Mouse (Mus musculus) layer of hippocampus, adult 2 months (tissue): Measurements from ENCODE around the gene Fgf15. TPM values are rescaled to one million over a fixed set of nuclear protein-coding genes. Genes with fewer than 3 reads are reported as not detected.

ENCODE experiments used
- DNase-seq, 2 experiments: peaks; one replicate each; pipeline ENCODE4 v3.0.0; 2022; ENCODE audit warnings: low spot score in 2 of 2
- H3K27ac ChIP-seq: fragments of 200-600 bp; 2 replicates; pipeline ENCODE4 v1.8.1; 2022
- H3K4me3 ChIP-seq: fragments of 200-600 bp; 2 replicates; pipeline ENCODE4 v1.8.1; 2022; ENCODE audit warnings: mild to moderate bottlenecking
- CTCF ChIP-seq: fragments of 200-600 bp; conservative IDR thresholded peaks from 2 replicates; pipeline ENCODE4 v1.8.1; 2022; ENCODE audit warnings: antibody characterized with exemption, mild to moderate bottlenecking, moderate library complexity
- long read RNA-seq, 2 experiments: library from polyadenylated mRNA; stranded (forward); transcript quantifications; one replicate each; pipeline ENCODE4 v2.0.0; 2021; ENCODE audit warnings: borderline mapping rate in 2 of 2
- total RNA-seq, 2 experiments: library from RNA; stranded (reverse); gene quantifications; 2 replicates each; pipeline ENCODE4 v1.2.3; 2021

Fgf15 gene
- total RNA-seq = not detected
- long read RNA-seq, experiment 1 = 0 reads
- long read RNA-seq, experiment 2 = 0 reads

GRCm38 (mm10) chr7:144896294-144897218, at the start of gene Fgf15:
Fgf15 (plus strand) TSS chr7:144896531.
- Histone ChIP-seq H3K27ac (no peak within 1 kb of the TSS), H3K4me3 (peak within 1 kb of the TSS; percentile 41)
- TF ChIP-seq CTCF = no peak
- no peak for DNase-seq

- DNase-seq = no peak
- no peak within 1 kb of the TSS for H3K27ac ChIP-seq
- no peak for TF ChIP-seq CTCF
- no peak within 1 kb of the TSS for H3K4me3 ChIP-seq
Measured at GRCm38 (mm10) chr7:144847067-144847466, 49.3 kb upstream of the Fgf15 start, which contains the start of gene Fgf4. Fgf4 (plus strand) TSS chr7:144847367.

- no peak for TF ChIP-seq CTCF
- Histone ChIP-seq H3K4me3 (no peak overlapping the region), H3K27ac (no peak overlapping the region)
- no peak for DNase-seq
Measured at GRCm38 (mm10) chr7:144851321-144851720, 45.0 kb upstream of the Fgf15 start.

- no peak for TF ChIP-seq CTCF
- no peak for DNase-seq
- no peak overlapping the region for H3K27ac ChIP-seq
- H3K4me3 ChIP-seq = no peak overlapping the region
Measured at GRCm38 (mm10) chr7:144854966-144855365, 41.4 kb upstream of the Fgf15 start.

- H3K4me3 ChIP-seq = no peak overlapping the region
- DNase-seq = no peak
- TF ChIP-seq CTCF = no peak
- no peak overlapping the region for H3K27ac ChIP-seq
Measured at GRCm38 (mm10) chr7:144857158-144857557, 39.2 kb upstream of the Fgf15 start.

GRCm38 (mm10) chr7:144857826-144858342, 38.4 kb upstream of the Fgf15 start:
- no peak for DNase-seq
- no peak overlapping the region for H3K27ac ChIP-seq
- H3K4me3 ChIP-seq = no peak overlapping the region
- no peak for TF ChIP-seq CTCF

- H3K4me3 ChIP-seq = no peak overlapping the region
Measured at GRCm38 (mm10) chr7:144858702-144859101, 37.6 kb upstream of the Fgf15 start.

GRCm38 (mm10) chr7:144861056-144861768, 35.1 kb upstream of the Fgf15 start:
- DNase-seq = no peak
- no peak for TF ChIP-seq CTCF
- no peak overlapping the region for H3K4me3 ChIP-seq
- H3K27ac ChIP-seq = no peak overlapping the region

More at GRCm38 (mm10) chr7:144858702-144859101, 37.6 kb upstream of the Fgf15 start:
- no peak overlapping the region for H3K27ac ChIP-seq
- no peak for DNase-seq
- TF ChIP-seq CTCF = no peak

- H3K27ac ChIP-seq = no peak overlapping the region
- TF ChIP-seq CTCF = no peak
- DNase-seq = no peak
- no peak overlapping the region for H3K4me3 ChIP-seq
Measured at GRCm38 (mm10) chr7:144861769-144862070, 34.6 kb upstream of the Fgf15 start.

GRCm38 (mm10) chr7:144862126-144862525, 34.2 kb upstream of the Fgf15 start:
- no peak overlapping the region for H3K27ac ChIP-seq
- H3K4me3 ChIP-seq = no peak overlapping the region
- no peak for DNase-seq
- TF ChIP-seq CTCF = no peak

- TF ChIP-seq CTCF = no peak
- H3K4me3 ChIP-seq = no peak overlapping the region
- H3K27ac ChIP-seq = no peak overlapping the region
- DNase-seq = no peak
Measured at GRCm38 (mm10) chr7:144862712-144863111, 33.6 kb upstream of the Fgf15 start.

- H3K4me3 ChIP-seq = no peak overlapping the region
- no peak for DNase-seq
- no peak overlapping the region for H3K27ac ChIP-seq
- no peak for TF ChIP-seq CTCF
Measured at GRCm38 (mm10) chr7:144863196-144863595, 33.1 kb upstream of the Fgf15 start.

- Histone ChIP-seq H3K27ac (no peak overlapping the region), H3K4me3 (no peak overlapping the region)
- DNase-seq = no peak
- TF ChIP-seq CTCF = no peak
Measured at GRCm38 (mm10) chr7:144864160-144864670, 32.1 kb upstream of the Fgf15 start.

- no peak for DNase-seq
- Histone ChIP-seq H3K27ac (no peak overlapping the region), H3K4me3 (no peak overlapping the region)
- TF ChIP-seq CTCF = no peak
Measured at GRCm38 (mm10) chr7:144867161-144867560, 29.2 kb upstream of the Fgf15 start.
